ENCODE assay signal across 19 mouse cellular contexts in the genomic region with DNA sequence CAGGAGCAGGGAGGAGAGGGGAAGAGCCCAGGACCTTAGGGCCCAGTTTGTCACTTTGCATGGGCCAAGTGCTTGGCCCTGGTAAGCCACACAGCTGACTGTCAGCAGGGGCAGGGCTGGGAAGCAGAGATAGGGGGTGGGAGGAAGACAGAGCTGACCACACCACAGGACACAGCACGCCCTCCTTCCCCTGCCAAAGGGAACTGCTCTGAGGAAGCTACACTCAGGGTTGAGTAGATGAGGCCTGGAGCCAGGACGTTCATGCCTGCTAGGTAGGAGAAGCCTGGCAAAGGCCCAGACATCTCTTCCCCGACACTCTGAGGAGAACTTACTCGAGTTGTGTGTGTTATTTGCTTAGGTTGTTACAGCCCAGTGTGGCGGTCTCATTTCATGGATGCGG. TPM values are rescaled to one million over a fixed set of nuclear protein-coding genes. Genes with fewer than 3 reads are reported as not detected.
DNase-seq lines count a peak whose midpoint lies in the region; ATAC-seq and TF ChIP-seq lines count a peak whose summit lies in the region.
"Had no signal": no experiment of that assay in that cellular context is flagged by ENCODE, and none has a peak within 500 bp of the region (broad histone marks: within the 10 kb centered on the region; RNA-seq: fewer than 3 reads in every experiment).

No protein-coding gene starts in this region.

- H3K9ac ChIP-seq in MEL (ENCODE audit: control insufficient read depth, low read depth, low read length, poor library complexity, severe bottlenecking): no peak overlapping the region
- H3K9ac ChIP-seq: embryonic facial prominence, embryonic 15.5 days; forebrain, postnatal 0 days; neural tube, embryonic 15.5 days had no signal

- H3K4me3 ChIP-seq in MEL (ENCODE audit: control insufficient read depth in 1 of 2, insufficient read depth in 1 of 2, low read depth in 2 of 2, low read length in 2 of 2): no peak overlapping the region
- no peak overlapping the region for H3K4me3 ChIP-seq in embryonic facial prominence, embryonic 10.5 days
- H3K4me3 ChIP-seq: embryonic facial prominence, embryonic 15.5 days; neural tube, embryonic 15.5 days had no signal

- no peaks in the 10 kb centered on the region for H3K4me1 ChIP-seq in MEL (ENCODE audit: control insufficient read depth in 1 of 2, insufficient read depth in 2 of 2, low read length in 2 of 2)
- peaks cover 14% of the 10 kb centered on the region for H3K4me1 ChIP-seq in embryonic facial prominence, embryonic 10.5 days
- H3K4me1 ChIP-seq: embryonic facial prominence, embryonic 15.5 days had no signal

- no peak for TF ChIP-seq EP300 in MEL (IDR thresholded peaks at IDR 0.05; ENCODE audit: low read depth in 1 of 2, low read length in 2 of 2)

- 0 out of 2 replicates have a peak, but pooled peaks have one; percentile 34 for ATAC-seq in erythroid progenitor cell, adult 5-6 weeks (replicated peaks; ENCODE audit: low FRiP score, poor library complexity, severe bottlenecking)
- ATAC-seq: forebrain, postnatal 0 days had no signal

- TF ChIP-seq POLR2A in MEL (IDR thresholded peaks at IDR 0.05; ENCODE audit: control insufficient read depth in 1 of 2, insufficient read depth in 1 of 2, low read depth in 1 of 2, low read length in 2 of 2, poor library complexity in 1 of 2): no peak

- no peaks in the 10 kb centered on the region for H3K9me3 ChIP-seq in MEL (replicated peaks; ENCODE audit: insufficient read depth, low read length)
- no peaks in the 10 kb centered on the region for H3K9me3 ChIP-seq in embryonic facial prominence, embryonic 10.5 days
- H3K9me3 ChIP-seq: embryonic facial prominence, embryonic 15.5 days; neural tube, embryonic 15.5 days had no signal

- no peak overlapping the region for H3K27ac ChIP-seq in MEL (ENCODE audit: control insufficient read depth, low read depth, low read length)
- H3K27ac ChIP-seq in embryonic facial prominence, embryonic 10.5 days (replicated peaks): no peak overlapping the region
- H3K27ac ChIP-seq: embryonic facial prominence, embryonic 15.5 days; neural tube, embryonic 15.5 days had no signal

- H3K27me3 ChIP-seq in MEL (ENCODE audit: control insufficient read depth in 1 of 2, insufficient read depth in 2 of 2, low read length in 2 of 2): no peaks in the 10 kb centered on the region
- H3K27me3 ChIP-seq in embryonic facial prominence, embryonic 10.5 days (replicated peaks; ENCODE audit: low read depth, poor library complexity, severe bottlenecking): no peaks in the 10 kb centered on the region
- H3K27me3 ChIP-seq: embryonic facial prominence, embryonic 15.5 days; neural tube, embryonic 15.5 days had no signal

- DNase-seq in heart, adult 8-10 months (ENCODE audit: low spot score): peak; percentile 3
- DNase-seq in heart, postnatal 25 days (ENCODE audit: low spot score): no peak
- DNase-seq in MEL (ENCODE audit: low read depth, low spot score): no peak
- DNase-seq in cerebellum, adult 18-20 months: peak; percentile 74 to 75
- DNase-seq in embryonic facial prominence, embryonic 10.5 days (ENCODE audit: low spot score): no peak
- no peak for DNase-seq in urinary bladder, adult 18-20 months (ENCODE audit: low spot score in 2 of 2)
- DNase-seq in right cerebral cortex, postnatal 10 days (ENCODE audit: low spot score in 2 of 2): no peak
- DNase-seq: adrenal gland, postnatal 25 days; B cell, adult 2 months; forebrain, postnatal 0 days; gastrocnemius, postnatal 10 days; lung, postnatal 14 days; retina, postnatal 1 day had no signal

- no peak for TF ChIP-seq CTCF in MEL (IDR thresholded peaks at IDR 0.05 in 2 of 3, conservative IDR thresholded peaks at IDR 0.05 in 1 of 3; ENCODE audit: control insufficient read depth in 1 of 3, insufficient read depth in 1 of 3, low read depth in 2 of 3, low read length in 3 of 3, poor library complexity in 1 of 3, severe bottlenecking in 1 of 3)

- WGBS in embryonic facial prominence, embryonic 10.5 days: 78% methylated on average over 6 of the region's 6 CpGs

- no peaks in the 10 kb centered on the region for H3K79me2 ChIP-seq in MEL (ENCODE audit: control insufficient read depth, insufficient read depth, low read length, poor library complexity)

- intact Hi-C loops in heart, postnatal 25 days (cut with DNase I): no loop called here

- H3K36me3 ChIP-seq in MEL (ENCODE audit: control insufficient read depth in 1 of 2, insufficient read depth in 2 of 2, low read length in 2 of 2): no peaks in the 10 kb centered on the region
- H3K36me3 ChIP-seq in embryonic facial prominence, embryonic 10.5 days (replicated peaks): no peaks in the 10 kb centered on the region

- TF ChIP-seq RAD21 in MEL (IDR thresholded peaks at IDR 0.05; ENCODE audit: low read depth, low read length): no peak

TF ChIP-seq in MEL, 35 proteins besides CTCF, POLR2A, EP300 and RAD21:
- TF ChIP-seq TBP (IDR thresholded peaks at IDR 0.05; ENCODE audit: low read depth, low read length) (0 out of 2 replicates have a peak, but pooled peaks have one; percentile 29), RCOR1 (IDR thresholded peaks at IDR 0.05; ENCODE audit: low read depth, low read length) (no peak)

RNA-seq across cellular contexts. Expression of gene Kcnc1, which starts 49.6 kb away (rescaled TPM):
- total RNA-seq in heart, adult 8-10 months (2022): under 1 TPM; 0.28 to 0.69 (median 0.39) TPM
- under 1 TPM; 0.03 to 0.05 TPM for total RNA-seq in heart, postnatal 25 days (2021)
- total RNA-seq in MEL (2012; rRNA removed): not detected in 2 replicates
- not detected for polyA plus RNA-seq in MEL (2012; ENCODE audit: insufficient read depth in 1 of 2, insufficient read length in 2 of 2, low read depth in 1 of 2, low replicate concordance in 2 of 2, missing spikeins in 1 of 2)
- total RNA-seq in erythroid progenitor cell, adult 5-6 weeks (2015; ENCODE audit: low replicate concordance): 5.0 TPM in 1 of 2 replicates, not detected in the other
- total RNA-seq in erythroid progenitor cell, adult 5-6 weeks (2017; ENCODE audit: low replicate concordance): 0.13 TPM in 1 of 2 replicates, not detected in the other
- polyA plus RNA-seq in embryonic facial prominence, embryonic 10.5 days (2016; fragmentation: Nextera tagmentation; extraction: Ambion mirVana): 0.58 and 0.69 TPM in 2 replicates
- polyA plus RNA-seq: heart, postnatal 0 days; kidney, embryonic 16.5 days; liver, adult 2 months had no signal

Comparison
In these comparisons a context has a peak if more than half of its experiments do, and no peak if none do; other contexts are left out.
1. DNase-seq: peak in heart, adult 8-10 months (single experiment) and cerebellum, adult 18-20 months (2 of 2); none in heart, postnatal 25 days (single experiment), MEL (single experiment), embryonic facial prominence, embryonic 10.5 days (single experiment), urinary bladder, adult 18-20 months (0 of 2) and right cerebral cortex, postnatal 10 days (0 of 2).